Mouse (Mus musculus) kidney, postnatal 0 days (tissue): ENCODE results near the gene Iqsec3. TPM values are rescaled to one million over a fixed set of nuclear protein-coding genes. Genes with fewer than 3 reads are reported as not detected.

ENCODE experiments used
- ATAC-seq: fragments of 200-750 bp; cut with Nextera tagmentation; replicated peaks from 2 replicates; pipeline ENCODE4 v1.8.0; 2017; ENCODE audit warnings: low read depth, moderate number of reproducible peaks, moderate TSS enrichment, moderate library complexity; ENCODE audit not compliant: low FRiP score
- DNase-seq: peaks from one replicate; pipeline ENCODE4 v3.0.0-alpha.2; 2016; ENCODE audit warnings: low spot score
- H3K27ac ChIP-seq: fragments of 300-500 bp; sonication (generic); 2 replicates; pipeline ENCODE4 v1.5.1; 2014; ENCODE audit warnings: mild to moderate bottlenecking
- H3K27me3 ChIP-seq: fragments of 300-500 bp; sonication (generic); 2 replicates; pipeline ENCODE4 v1.6.1; 2014; ENCODE audit warnings: low read length, mixed read lengths; ENCODE audit not compliant: insufficient read depth
- H3K36me3 ChIP-seq: fragments of 300-500 bp; sonication (generic); 2 replicates; pipeline ENCODE4 v1.6.1; 2014; ENCODE audit warnings: low read length, mixed read lengths; ENCODE audit not compliant: insufficient read depth
- H3K4me1 ChIP-seq: fragments of 300-500 bp; sonication (generic); replicated peaks from 2 replicates; pipeline ENCODE4 v1.6.1; 2014; ENCODE audit warnings: antibody characterized with exemption, low read length, mixed read lengths; ENCODE audit not compliant: insufficient read depth
- H3K4me2 ChIP-seq: fragments of 300-500 bp; sonication (generic); 2 replicates; pipeline ENCODE4 v1.6.1; 2014; ENCODE audit warnings: mild to moderate bottlenecking, low read length, moderate library complexity, mixed read lengths
- H3K4me3 ChIP-seq: fragments of 300-500 bp; sonication (generic); replicated peaks from 2 replicates; pipeline ENCODE4 v1.5.1; 2014; ENCODE audit warnings: low read depth, low read length
- H3K9ac ChIP-seq: fragments of 300-500 bp; sonication (generic); 2 replicates; pipeline ENCODE4 v1.6.1; 2014; ENCODE audit warnings: low read depth, low read length
- H3K9me3 ChIP-seq: fragments of 300-500 bp; sonication (generic); replicated peaks from 2 replicates; pipeline ENCODE4 v1.6.1; 2016; ENCODE audit warnings: low read length, inconsistent platforms, mixed read lengths
- CTCF ChIP-seq: IDR thresholded peaks from 2 replicates; pipeline ENCODE4 v1.5.1; 2016; ENCODE audit warnings: antibody characterized with exemption, low read depth, mild to moderate bottlenecking, moderate library complexity
- whole genome bisulfite sequencing: fragments of 180-500 bp; shearing (Covaris S2); extraction: QIAGEN DNeasy Blood & Tissue Kit; methylation state at CpG from one replicate; pipeline ENCODE4 v1.1.7; 2014; 5-methylcytosine and 5-hydroxymethylcytosine counted together
- polyA plus RNA-seq: library from polyadenylated mRNA; unstranded; fragments of >200 nt; fragmentation: Nextera tagmentation; extraction: Ambion mirVana; gene quantifications from 2 replicates; pipeline ENCODE4 v1.2.1, GENCODE M21; 2015

Gene Iqsec3
- polyA plus RNA-seq, 1 experiment from 2014 or later: 0.07 TPM

GRCm38 (mm10) chr6:121510381-121510780 lies 36.9 kb upstream of the Iqsec3 start:
- 77% methylated on average over 3 of the region's 3 CpGs for WGBS
- ATAC-seq: no peak

DNA sequence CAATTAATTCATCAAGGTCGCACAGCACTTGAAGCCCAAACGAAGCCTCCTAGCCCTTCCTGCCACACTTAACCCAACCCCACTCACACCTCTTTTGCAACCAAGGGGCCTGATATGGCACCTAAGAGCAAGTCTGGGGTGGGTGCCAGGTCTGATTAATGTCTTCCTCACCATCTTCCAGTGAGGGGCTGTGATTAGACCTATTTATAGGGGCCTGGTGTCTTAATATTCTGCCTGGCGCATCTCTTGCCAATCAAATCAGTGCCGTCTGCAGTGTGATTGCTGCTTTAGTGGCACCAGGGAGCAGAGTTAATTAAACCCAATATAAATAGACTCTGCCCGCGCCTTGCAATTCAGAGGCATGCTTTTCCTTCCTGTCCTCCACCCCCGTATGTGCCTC lies 36.4 kb upstream of the Iqsec3 start:
- ATAC-seq (no peak), DNase-seq (no peak)
- Histone ChIP-seq H3K9me3 (no peaks in the 10 kb centered on the region), H3K36me3 (no peaks in the 10 kb centered on the region), H3K4me3 (no peak overlapping the region), H3K9ac (no peak overlapping the region), H3K4me2 (no peak overlapping the region), H3K27ac (no peak overlapping the region), H3K27me3 (no peaks in the 10 kb centered on the region), H3K4me1 (no peaks in the 10 kb centered on the region)
- WGBS: 55% methylated on average over 7 of the region's 7 CpGs
- TF ChIP-seq CTCF: no peak

More at GRCm38 (mm10) chr6:121510381-121510780, 36.9 kb upstream of the Iqsec3 start:
- H3K9ac ChIP-seq: no peak overlapping the region
- H3K36me3 ChIP-seq: no peaks in the 10 kb centered on the region
- H3K4me3 ChIP-seq: no peak overlapping the region
- H3K4me1 ChIP-seq: no peaks in the 10 kb centered on the region
- no peaks in the 10 kb centered on the region for H3K27me3 ChIP-seq
- H3K9me3 ChIP-seq: no peaks in the 10 kb centered on the region
- TF ChIP-seq CTCF: no peak
- no peak overlapping the region for H3K27ac ChIP-seq
- no peak overlapping the region for H3K4me2 ChIP-seq
- DNase-seq: no peak

DNA sequence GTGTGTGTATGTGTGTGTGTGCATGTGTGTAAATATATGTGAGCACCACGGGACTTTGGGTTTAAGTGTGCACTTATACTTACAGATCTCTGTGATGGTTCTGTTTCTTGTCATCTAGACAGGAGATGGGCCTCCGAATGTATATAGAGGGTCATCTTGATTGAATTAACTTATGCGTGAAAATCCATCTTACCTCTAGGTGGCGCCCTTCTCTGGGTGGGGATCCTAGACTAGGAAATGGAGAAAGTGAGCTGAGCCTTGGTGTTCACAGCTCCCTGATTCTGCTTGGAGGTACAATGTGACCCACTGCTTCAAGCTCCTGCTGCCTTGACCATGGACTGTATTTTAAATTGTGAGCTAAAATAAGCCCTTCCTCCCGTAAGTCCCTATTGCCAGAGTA lies 34.8 kb upstream of the Iqsec3 start:
- Histone ChIP-seq H3K9me3 (no peaks in the 10 kb centered on the region), H3K4me2 (no peak overlapping the region), H3K27me3 (no peaks in the 10 kb centered on the region), H3K9ac (no peak overlapping the region), H3K36me3 (no peaks in the 10 kb centered on the region), H3K4me1 (no peaks in the 10 kb centered on the region), H3K4me3 (no peak overlapping the region), H3K27ac (no peak overlapping the region)
- WGBS: 71% methylated on average over 5 of the region's 5 CpGs
- peak; percentile 43; the same call in 1 of the 2 replicates for TF ChIP-seq CTCF
- DNase-seq (no peak), ATAC-seq (no peak)

- H3K27me3 ChIP-seq: no peaks in the 10 kb centered on the region
- no peaks in the 10 kb centered on the region for H3K4me1 ChIP-seq
- no peak overlapping the region for H3K4me3 ChIP-seq
- no peaks in the 10 kb centered on the region for H3K9me3 ChIP-seq
- ATAC-seq: no peak
- no peak overlapping the region for H3K9ac ChIP-seq
- TF ChIP-seq CTCF: no peak
- H3K36me3 ChIP-seq: no peaks in the 10 kb centered on the region
- no peak overlapping the region for H3K4me2 ChIP-seq
- WGBS: 72% methylated on average over 3 of the region's 3 CpGs
- no peak overlapping the region for H3K27ac ChIP-seq
- no peak for DNase-seq
Measured at GRCm38 (mm10) chr6:121501044-121501638, 27.7 kb upstream of the Iqsec3 start.

GRCm38 (mm10) chr6:121499856-121500255 lies 26.4 kb upstream of the Iqsec3 start:
- no peak for DNase-seq
- no peaks in the 10 kb centered on the region for H3K36me3 ChIP-seq
- H3K4me2 ChIP-seq: no peak overlapping the region
- no peaks in the 10 kb centered on the region for H3K27me3 ChIP-seq
- no peak overlapping the region for H3K9ac ChIP-seq
- no peaks in the 10 kb centered on the region for H3K9me3 ChIP-seq
- H3K27ac ChIP-seq: no peak overlapping the region
- WGBS: 69% methylated on average over 3 of the region's 3 CpGs
- TF ChIP-seq CTCF: no peak
- ATAC-seq: no peak
- no peak overlapping the region for H3K4me3 ChIP-seq
- no peaks in the 10 kb centered on the region for H3K4me1 ChIP-seq

DNA sequence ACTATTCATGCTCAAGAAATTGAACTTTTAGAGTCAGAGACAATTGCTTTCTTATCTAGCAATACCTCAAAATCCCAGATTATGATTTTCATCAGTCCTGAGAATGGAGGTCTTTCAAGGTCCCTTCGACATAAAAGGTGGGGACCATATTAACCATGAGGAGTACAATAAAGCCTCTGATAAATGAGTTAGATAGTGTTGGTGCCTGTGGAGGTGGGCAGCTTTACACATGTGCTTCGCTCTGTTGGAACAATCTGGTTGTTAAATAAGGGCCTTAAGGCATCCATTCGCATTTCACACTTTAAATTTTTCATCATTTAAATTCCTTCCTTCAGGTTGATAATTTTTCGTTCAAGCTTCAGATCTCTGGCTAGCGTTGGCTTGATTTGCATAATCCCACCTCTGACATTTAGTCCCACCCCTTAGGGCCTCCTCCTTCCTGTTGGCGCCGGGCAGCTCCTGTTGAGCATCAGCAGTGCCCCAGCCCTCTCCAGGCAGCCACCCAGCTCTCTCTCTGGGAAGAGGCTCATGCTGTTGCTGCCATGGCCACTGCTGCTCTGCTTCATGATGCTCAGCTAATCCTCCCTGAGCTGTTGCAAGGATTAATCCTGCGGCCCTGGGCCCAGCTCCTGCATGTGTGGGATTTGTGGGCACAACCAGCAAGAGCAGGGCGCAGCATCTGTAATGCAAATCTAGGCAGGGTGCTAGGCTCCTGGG lies 25.5 kb upstream of the Iqsec3 start:
- ATAC-seq: no peak; the same call in 1 of the 2 replicates
- H3K9me3 ChIP-seq: no peaks in the 10 kb centered on the region
- H3K4me2 ChIP-seq: no peak overlapping the region
- WGBS: 21% methylated on average over 9 of the region's 9 CpGs
- H3K27me3 ChIP-seq: no peaks in the 10 kb centered on the region
- no peaks in the 10 kb centered on the region for H3K4me1 ChIP-seq
- no peak overlapping the region for H3K4me3 ChIP-seq
- no peaks in the 10 kb centered on the region for H3K36me3 ChIP-seq
- no peak overlapping the region for H3K9ac ChIP-seq
- no peak for TF ChIP-seq CTCF
- DNase-seq: no peak
- no peak overlapping the region for H3K27ac ChIP-seq
